Mouse (Mus musculus): ENCODE results near the gene Vmn1r188. TPM values are rescaled to one million over a fixed set of nuclear protein-coding genes. Genes with fewer than 3 reads are reported as not detected.
"Not testable (repeated sequence)": the region's sequence is repeated elsewhere in the genome, so short reads cannot be mapped to it uniquely, and the experiment has no call there.

The Vmn1r188 gene
- total and polyA plus RNA-seq, 3 experiments = not detected

DNA sequence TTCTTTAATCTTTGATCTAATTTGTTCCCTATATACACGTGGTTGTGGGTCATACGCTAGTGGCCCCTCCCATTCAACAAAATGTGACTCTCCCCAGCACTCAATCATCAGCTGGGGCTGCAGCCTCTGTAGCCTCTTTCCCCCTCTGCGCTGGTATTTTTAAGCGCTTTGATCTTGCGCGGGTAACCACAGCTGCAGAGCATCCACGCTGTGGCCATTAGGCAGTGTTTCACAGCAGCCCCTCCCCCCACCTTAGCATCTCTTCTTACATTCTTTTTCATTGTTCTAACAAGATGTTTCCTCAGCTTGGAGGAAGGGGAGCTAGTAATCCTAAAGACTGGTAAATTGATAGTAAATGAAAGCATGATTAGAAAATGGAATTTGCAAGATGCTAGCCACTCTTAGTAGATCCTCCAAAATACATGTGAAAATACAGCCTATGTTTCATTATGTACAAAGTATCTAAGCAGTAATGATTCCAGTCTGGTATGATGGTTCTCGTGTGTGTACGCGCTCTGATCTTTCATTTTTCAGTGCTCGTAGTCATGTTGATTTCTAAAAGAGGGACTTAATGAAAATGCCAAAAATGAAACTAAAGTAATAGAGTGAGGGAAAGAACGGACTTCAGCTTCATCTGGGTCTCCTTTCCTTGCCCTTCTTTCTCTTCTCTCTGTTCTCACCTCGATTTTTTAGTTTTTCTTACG lies 34.4 kb upstream of the Vmn1r188 start:
- peak; percentile 24 for DNase-seq

DNA sequence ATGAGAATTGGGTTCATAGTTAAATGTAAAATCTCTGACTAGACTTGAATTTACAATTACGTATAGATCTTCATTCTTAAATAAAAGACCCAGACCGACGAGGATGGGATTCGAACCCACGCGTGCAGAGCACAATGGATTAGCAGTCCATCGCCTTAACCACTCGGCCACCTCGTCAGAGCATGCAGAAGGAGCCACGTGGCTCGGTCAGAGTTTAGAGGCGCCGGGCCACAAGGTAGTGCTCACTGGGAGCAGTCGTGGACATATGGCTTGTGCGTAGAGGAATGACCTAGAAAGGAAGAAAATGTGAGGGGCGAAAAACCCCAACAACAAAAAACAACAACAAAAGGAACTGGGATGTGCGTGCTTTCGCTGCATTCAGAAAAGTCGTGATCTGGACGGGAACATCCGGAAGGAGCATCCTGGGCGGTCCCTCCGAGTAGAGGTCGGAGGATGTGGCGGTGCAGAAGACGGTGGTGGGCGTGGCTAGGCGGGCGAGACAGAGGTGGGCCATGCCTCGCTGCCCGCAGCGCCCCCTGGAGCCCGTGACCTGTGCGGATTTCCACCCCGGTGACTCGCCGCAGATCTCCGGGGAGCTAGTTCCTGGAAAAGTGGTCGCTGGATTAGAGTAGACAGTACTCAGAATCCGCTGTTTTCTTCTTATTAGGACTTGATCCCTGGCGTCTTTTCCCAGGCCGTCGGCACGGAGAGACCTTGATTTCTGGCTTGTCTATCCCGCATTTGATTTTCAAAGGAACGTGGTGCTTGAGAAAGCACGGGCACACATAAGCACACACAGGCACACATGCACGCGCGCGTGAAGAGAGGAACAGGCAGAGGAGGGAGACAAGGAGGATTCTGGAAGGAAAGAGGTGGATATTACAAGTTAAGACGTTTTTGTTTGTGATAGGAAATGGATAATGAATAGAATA lies 33.4 kb upstream of the Vmn1r188 start:
- DNase-seq = peak; percentile 96

DNA sequence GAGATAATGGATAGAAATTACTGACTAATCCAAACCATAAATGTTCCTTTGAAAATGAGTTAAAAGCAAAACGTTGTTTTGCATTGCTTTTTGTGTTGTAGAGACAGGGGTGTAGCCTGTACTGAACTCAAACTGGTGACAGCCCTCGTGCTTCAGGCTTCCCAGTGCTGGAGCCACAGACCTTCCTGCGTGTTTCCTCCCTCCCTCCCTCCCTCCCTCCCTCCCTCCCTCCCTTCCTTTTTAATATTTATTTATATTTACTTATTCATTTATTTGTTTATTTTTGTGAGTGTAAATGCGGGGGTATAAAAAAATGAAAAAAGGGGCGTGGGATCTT lies 32.7 kb upstream of the Vmn1r188 start:
- DNase-seq = no peak

DNA sequence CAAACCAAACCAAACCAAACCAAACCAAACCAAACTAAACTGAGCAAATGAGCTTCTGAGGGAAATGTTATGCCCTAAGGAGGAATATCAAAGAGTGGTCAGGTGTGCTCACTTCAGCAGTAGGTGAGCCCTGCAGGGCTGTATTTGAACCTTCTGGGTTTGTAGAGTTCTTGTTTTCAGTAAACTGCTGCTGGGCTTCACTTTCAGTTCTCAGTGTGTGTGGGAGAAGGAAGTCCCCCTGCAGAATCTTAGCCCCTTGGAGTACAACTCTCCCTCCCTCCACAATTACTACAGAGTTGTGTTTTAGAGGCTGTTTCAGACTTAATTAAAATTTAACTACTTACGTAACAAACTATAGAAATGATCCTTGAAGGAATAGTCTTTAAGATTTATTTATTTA lies 30.5 kb upstream of the Vmn1r188 start:
- DNase-seq = no peak

DNA sequence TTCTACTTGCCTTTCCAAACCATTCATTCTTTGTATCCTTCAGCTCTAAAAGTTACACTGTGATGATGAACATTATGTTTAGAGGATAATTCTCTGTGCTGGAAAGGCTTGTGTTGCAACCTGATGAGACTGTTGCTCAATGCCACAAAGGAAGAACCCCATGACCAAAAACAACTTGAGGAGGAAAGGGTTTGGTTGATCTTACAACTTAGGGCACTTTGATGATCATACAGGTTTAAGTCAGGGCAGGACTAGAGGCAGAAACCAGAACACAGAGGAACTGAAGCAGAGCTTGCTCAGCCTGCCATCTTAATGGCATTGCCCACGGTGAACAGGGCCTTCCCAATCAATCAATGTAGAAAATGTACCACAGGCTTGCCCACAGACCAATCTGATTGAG lies 22.8 kb upstream of the Vmn1r188 start:
- no peak for DNase-seq

DNA sequence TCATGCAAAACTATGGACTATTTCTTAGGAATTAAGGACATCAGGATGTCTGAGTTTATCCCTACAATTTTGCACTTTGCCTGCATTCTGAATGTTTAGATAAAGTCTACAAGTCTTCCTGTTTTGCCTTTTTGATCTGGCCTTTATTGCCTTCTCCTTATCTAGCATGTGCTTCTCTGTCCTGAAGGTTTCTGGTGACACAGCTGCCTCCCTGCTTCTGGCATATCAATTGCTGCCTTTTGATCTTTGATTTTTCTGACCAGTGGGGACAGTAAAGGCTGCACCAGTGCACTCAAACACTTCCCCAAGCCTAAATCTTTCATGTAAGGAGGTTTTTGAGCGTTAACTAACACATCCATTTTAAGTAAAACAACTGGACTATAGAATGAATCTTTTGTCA lies 20.8 kb upstream of the Vmn1r188 start:
- DNase-seq = no peak

DNA sequence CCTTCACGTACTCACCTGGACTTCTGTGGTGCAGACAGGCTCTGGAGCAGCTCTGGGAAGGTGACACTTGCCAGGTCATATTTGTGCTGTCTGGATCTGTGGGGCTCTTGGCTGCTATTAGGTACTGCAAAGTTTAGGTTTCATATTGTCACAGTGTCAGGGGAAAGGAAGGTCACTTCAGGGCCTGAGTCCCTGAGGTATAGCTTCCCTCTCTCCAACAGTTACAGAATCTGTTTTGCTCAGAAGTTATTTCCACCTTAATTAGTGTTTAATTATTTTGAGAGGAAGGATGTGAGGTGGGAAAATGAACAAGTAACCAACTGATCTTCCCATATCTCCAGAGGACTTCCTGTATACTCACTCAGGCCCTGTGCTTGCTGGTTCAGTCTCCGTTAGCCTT lies 21.5 kb downstream of the Vmn1r188 start, which contains the start of gene Vmn1r189:
Gene Vmn1r189 (minus strand): TSS at position 101 of the 400 bp plus-strand sequence.
- not testable (repeated sequence) for DNase-seq

DNA sequence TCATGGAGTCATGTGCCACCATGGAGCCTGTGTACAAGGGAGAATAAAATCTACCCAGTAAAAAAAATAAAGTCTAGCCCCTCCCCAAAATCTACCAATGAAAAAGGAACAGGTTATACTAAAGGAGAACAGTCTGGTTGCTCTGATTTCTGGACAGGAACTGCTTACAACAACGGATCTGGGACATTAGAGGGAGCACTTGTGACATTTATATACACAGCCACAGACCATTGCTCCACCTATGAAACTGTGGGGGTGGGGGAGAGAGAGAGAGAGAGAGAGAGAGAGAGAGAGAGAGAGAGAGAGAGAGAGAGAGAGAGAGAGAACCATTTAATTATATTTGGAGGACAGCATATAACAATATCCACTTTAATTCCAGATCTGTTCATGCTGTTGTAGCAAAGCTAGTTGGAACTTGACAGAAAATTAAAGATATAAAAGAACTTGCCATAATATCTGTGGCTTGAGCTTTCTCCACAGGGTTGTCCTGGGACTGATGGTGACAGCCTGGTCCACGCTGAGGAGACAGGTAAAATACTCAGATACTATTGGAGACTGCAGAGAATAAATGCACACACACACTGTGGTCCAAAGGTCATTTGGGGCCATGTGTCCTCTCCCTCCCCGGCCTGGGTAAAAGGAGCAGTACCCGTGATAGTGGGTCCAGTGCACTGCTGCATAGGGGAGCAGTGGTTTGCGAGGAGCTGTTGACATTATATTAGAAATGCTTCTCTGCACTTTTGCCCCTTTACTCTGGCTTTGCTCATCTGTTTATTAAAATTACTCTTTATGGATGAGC lies 52.5 kb downstream of the Vmn1r188 start:
- DNase-seq = not testable (repeated sequence)

Small RNA genes within 50 kb of the gene (microRNA-seq; reads per million reads assigned to microRNA genes)
- 0 reads per million in 2 experiments for gene Gm26300
- gene Gm44390 = 0 reads per million in 2 experiments
- gene Gm44486 = 0 reads per million in 2 experiments

Other genes with a start within 250 kb of the Vmn1r188 start
- 1 to 10 TPM; 1.7 to 1.9 TPM for gene Zfp184, start 139.3 kb upstream of the Vmn1r188 start, total RNA-seq (2021)
- 0.26 and 0.35 TPM in 2 replicates for gene Zfp184, start 139.3 kb upstream of the Vmn1r188 start, polyA plus RNA-seq (2012; rRNA removed)
- gene Pom121l2, start 103.2 kb upstream of the Vmn1r188 start, total RNA-seq (2021) = not detected
- not detected in 2 replicates for gene Pom121l2, start 103.2 kb upstream of the Vmn1r188 start, polyA plus RNA-seq (2012; rRNA removed)
- gene Prss16, start 74.7 kb upstream of the Vmn1r188 start, total RNA-seq (2021) = under 1 TPM in 1 of 2 experiments, not detected in 1; 0.61 TPM
- 0.35 and 1.0 TPM in 2 replicates for gene Prss16, start 74.7 kb upstream of the Vmn1r188 start, polyA plus RNA-seq (2012; rRNA removed)
- 10 to 100 TPM; 14.2 to 18.9 TPM for gene Hist1h2ah, start 48.9 kb upstream of the Vmn1r188 start, total RNA-seq (2021)
- gene Hist1h2ah, start 48.9 kb upstream of the Vmn1r188 start, polyA plus RNA-seq (2012; rRNA removed) = 1.0 and 16.0 TPM in 2 replicates
- gene Hist1h2bk, start 48.6 kb upstream of the Vmn1r188 start, total RNA-seq (2021) = 10 to 100 TPM; 27.4 to 48.0 TPM
- 1.9 and 3.2 TPM in 2 replicates for gene Hist1h2bk, start 48.6 kb upstream of the Vmn1r188 start, polyA plus RNA-seq (2012; rRNA removed)
- 10 to 100 TPM; 48.5 to 52.2 TPM for gene Hist1h4i, start 43.1 kb upstream of the Vmn1r188 start, total RNA-seq (2021)
- gene Hist1h4i, start 43.1 kb upstream of the Vmn1r188 start, polyA plus RNA-seq (2012; rRNA removed) = 11.4 and 12.7 TPM in 2 replicates
- 10 to 100 TPM; 14.1 to 18.2 TPM for gene Hist1h2ag, start 41.5 kb upstream of the Vmn1r188 start, total RNA-seq (2021)
- 0.45 TPM in 1 of 2 replicates, not detected in the other for gene Hist1h2ag, start 41.5 kb upstream of the Vmn1r188 start, polyA plus RNA-seq (2012; rRNA removed)
- 10 to 100 TPM; 14.1 to 18.8 TPM for gene Hist1h2bj, start 41.2 kb upstream of the Vmn1r188 start, total RNA-seq (2021)
- gene Hist1h2bj, start 41.2 kb upstream of the Vmn1r188 start, polyA plus RNA-seq (2012; rRNA removed) = 2.3 and 2.8 TPM in 2 replicates
- not detected for gene Vmn1r189, start 21.4 kb downstream of the Vmn1r188 start, total RNA-seq (2021)
- gene Vmn1r189, start 21.4 kb downstream of the Vmn1r188 start, polyA plus RNA-seq (2012; rRNA removed) = not detected in 2 replicates
- not detected for gene Vmn1r191, start 99.5 kb downstream of the Vmn1r188 start, total RNA-seq (2021)
- not detected in 2 replicates for gene Vmn1r191, start 99.5 kb downstream of the Vmn1r188 start, polyA plus RNA-seq (2012; rRNA removed)
- gene Vmn1r192, start 106.7 kb downstream of the Vmn1r188 start, total RNA-seq (2021) = not detected
- gene Vmn1r192, start 106.7 kb downstream of the Vmn1r188 start, polyA plus RNA-seq (2012; rRNA removed) = not detected in 2 replicates
- not detected for gene Vmn1r193, start 138.7 kb downstream of the Vmn1r188 start, total RNA-seq (2021)
- not detected in 2 replicates for gene Vmn1r193, start 138.7 kb downstream of the Vmn1r188 start, polyA plus RNA-seq (2012; rRNA removed)
- gene Vmn1r194, start 159.8 kb downstream of the Vmn1r188 start, total RNA-seq (2021) = not detected
- gene Vmn1r194, start 159.8 kb downstream of the Vmn1r188 start, polyA plus RNA-seq (2012; rRNA removed) = not detected in 2 replicates
- gene Vmn1r195, start 186.1 kb downstream of the Vmn1r188 start, total RNA-seq (2021) = not detected
- gene Vmn1r195, start 186.1 kb downstream of the Vmn1r188 start, polyA plus RNA-seq (2012; rRNA removed) = not detected in 2 replicates
- gene Vmn1r196, start 205.5 kb downstream of the Vmn1r188 start, total RNA-seq (2021) = not detected
- not detected in 2 replicates for gene Vmn1r196, start 205.5 kb downstream of the Vmn1r188 start, polyA plus RNA-seq (2012; rRNA removed)
- not detected for gene Vmn1r197, start 240.1 kb downstream of the Vmn1r188 start, total RNA-seq (2021)
- not detected in 2 replicates for gene Vmn1r197, start 240.1 kb downstream of the Vmn1r188 start, polyA plus RNA-seq (2012; rRNA removed)